Mouse (Mus musculus) CD4-positive helper T cell, adult 2 months (primary cell): ENCODE results near the gene Vmn1r10.

Source experiments
- DNase-seq: peaks from one replicate; pipeline ENCODE4 v3.0.0-alpha.2; 2012; ENCODE audit warnings: low read depth, missing footprints, low spot score

The Vmn1r10 gene

DNA sequence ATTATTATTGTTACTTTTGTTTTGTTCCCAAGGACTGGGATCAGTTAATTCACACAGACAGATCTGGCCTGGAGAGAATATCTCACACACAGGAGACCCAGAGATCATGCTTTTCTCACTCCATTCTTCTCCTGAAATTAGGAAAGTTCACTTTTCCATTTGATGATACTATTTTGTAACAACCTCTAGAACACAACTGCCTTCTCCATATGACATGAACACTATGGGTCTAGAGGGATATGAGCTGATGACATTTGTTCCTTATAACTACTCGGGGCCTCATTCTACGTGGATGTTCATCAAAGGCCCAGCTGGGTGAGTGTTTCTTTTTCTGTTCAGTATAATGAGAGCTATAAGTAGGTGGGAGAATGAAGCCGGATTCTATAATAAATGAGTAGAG, at the start of gene Vmn1r10:
Vmn1r10 (plus strand) TSS at position 301 of the 400 bp plus-strand sequence.
- no peak for DNase-seq

GRCm38 (mm10) chr6:57063730-57064129, 45.5 kb upstream of the Vmn1r10 start:
- DNase-seq, result no peak

GRCm38 (mm10) chr6:57066487-57066886, 42.8 kb upstream of the Vmn1r10 start, which contains the start of gene Vmn1r9:
Gene Vmn1r9, plus strand, starts transcription at chr6:57066787.
- no peak for DNase-seq

- no peak for DNase-seq
Measured at GRCm38 (mm10) chr6:57106358-57106757, 2.9 kb upstream of the Vmn1r10 start.

DNA sequence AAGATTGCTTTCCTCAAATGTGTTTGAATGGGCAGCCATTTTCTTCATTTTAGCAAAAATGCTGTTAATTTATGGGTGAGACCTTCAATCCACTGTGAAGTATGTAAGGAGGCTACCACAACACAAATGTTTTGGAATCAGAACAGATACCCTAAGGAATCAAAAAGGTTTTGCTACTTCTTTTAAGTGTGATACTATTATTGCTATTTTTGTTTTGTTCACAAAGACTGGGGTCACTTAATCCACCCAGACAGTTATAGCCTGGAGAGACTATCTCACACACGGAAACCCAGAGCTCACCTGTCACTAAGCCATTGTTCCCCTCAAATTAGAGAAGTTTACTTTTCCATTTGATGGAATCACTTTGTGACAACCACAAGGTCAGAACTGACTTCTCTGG, 23.9 kb downstream of the Vmn1r10 start, which contains the start of gene Vmn1r11:
Vmn1r11 (plus strand) TSS at position 301 of the 400 bp plus-strand sequence.
- DNase-seq, result no peak

- no peak for DNase-seq
Measured at GRCm38 (mm10) chr6:57156619-57157018, 47.4 kb downstream of the Vmn1r10 start, which contains the start of gene Vmn1r12. Gene Vmn1r12, plus strand, starts transcription at chr6:57156919.
